Mouse (Mus musculus): Measurements from ENCODE around the gene Zfhx3. TPM values are rescaled to one million over a fixed set of nuclear protein-coding genes. Genes with fewer than 3 reads are reported as not detected.

The Zfhx3 gene
- total RNA-seq, 1 experiment from 2014 or later, result 2.3 TPM

DNA sequence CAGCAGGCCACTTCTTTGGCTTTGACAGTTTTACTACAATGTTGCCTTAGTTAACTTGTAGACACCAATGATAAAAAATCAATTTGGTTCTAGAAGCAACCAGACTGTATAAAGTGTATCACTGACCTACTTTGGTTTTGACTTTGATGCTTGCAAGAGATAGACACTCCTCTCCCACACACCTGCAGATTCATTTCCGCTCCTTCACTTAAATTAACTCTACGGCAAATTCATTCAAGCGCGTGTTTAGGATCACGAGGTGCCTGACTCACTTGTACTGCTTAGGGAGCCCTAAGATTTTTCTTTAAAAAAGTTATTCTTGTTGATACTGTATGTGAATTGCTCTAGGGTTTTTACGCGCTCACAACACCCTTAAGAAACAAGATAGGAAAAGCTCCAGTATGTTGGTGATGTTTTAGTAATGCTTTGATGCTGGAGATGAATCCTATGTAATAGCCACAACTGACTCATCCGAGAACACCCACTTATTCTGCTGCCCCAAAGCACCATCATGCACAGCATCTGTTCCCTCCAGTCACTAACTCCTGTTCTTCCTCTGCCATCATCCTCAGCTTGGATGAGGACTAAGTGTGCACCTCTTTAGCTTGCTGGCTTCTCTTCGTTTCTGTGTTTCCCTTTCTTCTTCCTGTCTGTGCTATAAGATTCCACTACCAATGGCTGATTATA, 1031.3 kb downstream of the Zfhx3 start:
- no peak for ATAC-seq (replicated peaks; ENCODE audit: insufficient number of reproducible peaks, low FRiP score, low TSS enrichment, poor library complexity, severe bottlenecking)

DNA sequence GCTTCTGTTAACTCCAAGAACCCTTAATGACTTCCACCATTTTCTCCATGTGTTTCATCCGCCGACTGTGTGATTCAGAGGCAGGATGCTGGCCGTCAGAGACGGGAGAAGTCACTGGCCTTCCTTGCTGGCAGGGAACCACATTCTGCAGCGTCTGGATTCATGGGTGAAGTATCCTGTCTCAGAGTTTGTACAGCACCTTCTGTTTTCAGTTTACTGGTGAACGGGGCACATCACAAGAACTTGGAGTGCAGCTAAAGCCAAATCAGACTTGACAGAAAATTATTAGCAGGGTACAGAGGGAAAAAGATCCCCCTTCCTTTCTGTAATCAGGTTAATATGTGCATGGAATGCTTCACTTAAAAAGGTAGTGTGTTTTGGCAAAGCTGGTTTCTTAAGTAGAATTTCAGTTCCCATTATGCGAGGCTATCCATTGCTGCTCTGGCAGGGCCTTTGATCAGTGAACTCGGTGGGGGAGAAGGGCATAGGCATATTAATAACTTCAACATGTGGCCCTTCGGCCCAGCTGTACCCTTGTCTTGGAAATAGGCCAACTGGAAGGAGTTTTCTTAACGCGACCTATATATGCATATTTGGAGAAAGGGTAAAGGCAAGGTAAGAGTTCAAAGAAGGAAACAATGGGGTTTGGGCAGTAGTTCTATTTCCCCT, 1035.4 kb downstream of the Zfhx3 start:
- no peak for ATAC-seq (replicated peaks; ENCODE audit: insufficient number of reproducible peaks, low FRiP score, low TSS enrichment, poor library complexity, severe bottlenecking)

DNA sequence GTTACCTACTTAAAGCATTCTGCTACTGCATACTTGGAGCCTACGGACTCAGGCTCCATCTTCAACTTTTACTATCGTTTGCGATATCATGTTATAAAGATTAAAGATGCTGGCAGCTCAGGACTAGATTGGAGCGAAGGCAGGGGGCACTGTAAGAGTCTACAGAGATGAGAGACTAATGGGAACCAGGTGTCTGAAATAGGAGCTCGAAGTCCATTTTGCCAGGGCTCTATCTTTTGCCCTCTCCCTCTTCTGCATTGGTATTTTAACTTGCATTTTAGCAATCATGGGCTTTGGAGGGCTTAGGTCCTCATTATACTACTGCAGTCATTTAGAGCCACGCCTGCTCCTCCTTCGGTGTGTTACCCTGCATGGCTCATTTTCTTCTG, 1035.9 kb downstream of the Zfhx3 start:
- ATAC-seq (replicated peaks; ENCODE audit: insufficient number of reproducible peaks, low FRiP score, low TSS enrichment, poor library complexity, severe bottlenecking), result no peak

DNA sequence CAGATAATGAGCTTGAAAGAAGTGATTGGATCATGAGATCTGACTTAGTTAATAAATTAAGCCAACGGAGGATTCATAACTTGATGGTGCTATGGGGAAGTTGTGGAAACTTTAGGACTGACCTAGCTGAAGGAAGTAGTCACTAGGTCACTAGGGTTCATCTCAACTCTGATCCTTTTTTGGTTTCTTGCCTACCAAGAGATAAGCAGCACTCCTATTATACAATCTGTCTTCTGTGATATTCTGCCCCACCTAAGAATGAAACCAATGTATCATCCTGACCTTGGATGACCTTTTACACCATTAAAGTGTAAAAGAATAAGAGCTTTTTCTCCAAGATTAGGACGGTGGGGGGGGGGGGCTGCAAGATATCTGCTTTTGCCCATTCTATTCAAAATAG, 1042.5 kb downstream of the Zfhx3 start:
- no peak for ATAC-seq (replicated peaks; ENCODE audit: insufficient number of reproducible peaks, low FRiP score, low TSS enrichment, poor library complexity, severe bottlenecking)

DNA sequence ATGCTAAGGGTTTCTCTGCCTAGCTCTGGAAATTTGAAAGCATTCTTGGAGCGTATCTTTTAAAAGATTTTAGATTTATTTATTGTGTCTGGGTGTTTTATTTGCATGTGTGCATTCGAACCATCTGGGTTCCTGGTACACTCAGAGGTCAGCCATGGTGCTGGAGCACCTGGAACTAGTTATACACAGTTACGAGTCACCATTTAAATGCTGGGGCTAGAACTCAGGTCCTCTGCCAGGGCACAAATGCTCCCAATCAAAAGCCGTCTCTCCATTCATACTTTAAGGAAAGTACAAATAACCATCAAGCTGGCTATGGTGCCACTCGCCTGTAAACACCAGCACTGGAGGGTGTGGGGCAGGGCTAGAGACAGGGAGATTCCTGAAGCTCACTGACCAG, 1047.4 kb downstream of the Zfhx3 start:
- no peak for ATAC-seq (replicated peaks; ENCODE audit: insufficient number of reproducible peaks, low FRiP score, low TSS enrichment, poor library complexity, severe bottlenecking)

DNA sequence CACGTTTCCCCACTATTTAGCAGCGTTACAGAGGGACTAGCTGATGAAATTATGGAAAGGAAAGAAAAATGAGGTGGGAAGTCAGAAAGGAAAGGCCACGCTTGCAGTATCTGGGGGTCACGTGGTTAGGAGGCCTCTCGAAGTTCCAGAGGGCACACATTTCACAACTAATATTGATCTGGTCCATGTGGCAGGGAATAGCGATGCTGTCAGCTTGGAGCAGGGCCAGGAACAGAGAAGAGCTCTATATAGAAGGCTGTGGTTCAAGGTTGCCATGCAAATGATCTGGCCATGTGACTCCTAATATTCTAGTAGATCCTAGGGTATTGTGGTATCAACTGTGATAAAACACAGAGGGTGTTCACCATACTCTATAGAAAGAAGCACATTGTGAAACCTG, 1048.1 kb downstream of the Zfhx3 start:
- no peak for ATAC-seq (replicated peaks; ENCODE audit: insufficient number of reproducible peaks, low FRiP score, low TSS enrichment, poor library complexity, severe bottlenecking)

DNA sequence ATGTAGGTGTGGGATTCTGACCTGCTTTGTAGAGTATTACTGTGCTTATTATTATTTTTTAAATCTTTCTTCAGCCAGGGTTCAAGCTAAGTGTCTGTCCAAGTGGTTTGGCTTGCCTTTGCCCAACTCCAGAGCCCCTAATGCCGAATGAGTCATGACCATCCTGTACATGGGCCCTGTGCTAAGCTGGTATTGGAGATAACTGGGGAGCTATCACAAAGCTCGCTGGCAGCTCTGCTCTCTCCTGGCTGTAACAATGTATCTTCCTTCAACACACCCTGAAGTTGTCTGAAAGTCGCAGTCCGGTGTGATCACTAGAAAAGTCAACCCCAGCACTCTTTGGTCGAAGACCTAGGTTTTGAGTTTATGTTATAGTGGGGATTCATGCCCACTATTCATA, 1049.0 kb downstream of the Zfhx3 start:
- no peak for ATAC-seq (replicated peaks; ENCODE audit: insufficient number of reproducible peaks, low FRiP score, low TSS enrichment, poor library complexity, severe bottlenecking)

DNA sequence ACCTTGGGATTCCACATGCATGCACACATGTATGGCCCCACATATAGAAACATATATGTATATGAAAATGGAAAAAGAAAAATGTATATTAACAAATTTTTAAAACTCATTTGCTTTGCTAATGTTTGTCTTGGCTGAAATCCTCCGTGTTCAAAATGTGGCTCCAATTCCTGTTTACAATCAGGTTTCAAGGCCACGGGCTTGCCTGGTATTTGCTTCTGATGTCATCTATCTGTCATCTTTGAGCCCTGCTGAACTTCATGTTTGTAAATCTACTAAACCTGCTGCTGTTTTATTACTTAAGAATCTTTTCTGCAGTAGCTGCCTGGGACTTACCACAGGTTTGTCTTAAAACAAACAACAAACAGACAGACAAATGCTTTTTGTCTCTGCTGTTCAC, 1051.3 kb downstream of the Zfhx3 start:
- no peak for ATAC-seq (replicated peaks; ENCODE audit: insufficient number of reproducible peaks, low FRiP score, low TSS enrichment, poor library complexity, severe bottlenecking)

DNA sequence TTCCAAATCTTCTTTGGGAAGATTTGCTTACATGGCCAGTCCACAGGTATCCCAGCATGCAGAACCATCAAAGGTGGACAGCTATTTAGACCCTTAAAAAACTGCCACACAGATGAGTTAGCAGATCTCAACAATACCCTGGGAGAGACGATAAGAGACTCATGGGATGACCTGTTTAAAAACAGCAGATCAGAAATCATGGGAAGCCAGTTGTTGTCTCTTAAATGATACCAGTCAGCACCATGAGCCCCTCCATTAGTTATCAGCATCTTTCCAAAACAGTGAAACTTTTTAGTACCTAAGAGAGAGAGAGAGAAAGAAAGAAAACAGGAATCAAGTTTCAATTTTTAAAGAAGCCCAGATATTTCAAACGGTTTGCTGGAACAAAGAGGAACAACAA, 1051.7 kb downstream of the Zfhx3 start:
- ATAC-seq (replicated peaks; ENCODE audit: insufficient number of reproducible peaks, low FRiP score, low TSS enrichment, poor library complexity, severe bottlenecking), result no peak

DNA sequence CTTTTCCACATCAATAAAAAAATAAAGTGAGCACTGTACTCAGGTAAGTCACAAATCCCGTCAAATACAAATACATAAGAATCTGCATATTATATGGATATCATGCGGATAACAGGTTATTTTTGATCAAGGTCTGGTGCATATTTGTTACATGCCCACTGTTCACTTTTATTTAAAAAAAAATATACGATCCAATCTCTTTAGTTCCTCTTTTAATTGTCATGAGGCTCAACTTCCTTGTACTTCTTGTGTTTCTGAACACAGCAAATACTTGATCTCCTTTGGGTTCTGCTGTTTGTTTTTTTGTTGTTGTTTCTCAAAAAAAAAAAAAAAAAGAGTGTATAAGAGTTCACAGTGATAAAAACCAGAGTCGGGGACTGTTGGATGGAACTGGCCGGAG, 1052.4 kb downstream of the Zfhx3 start:
- no peak for ATAC-seq (replicated peaks; ENCODE audit: insufficient number of reproducible peaks, low FRiP score, low TSS enrichment, poor library complexity, severe bottlenecking)

DNA sequence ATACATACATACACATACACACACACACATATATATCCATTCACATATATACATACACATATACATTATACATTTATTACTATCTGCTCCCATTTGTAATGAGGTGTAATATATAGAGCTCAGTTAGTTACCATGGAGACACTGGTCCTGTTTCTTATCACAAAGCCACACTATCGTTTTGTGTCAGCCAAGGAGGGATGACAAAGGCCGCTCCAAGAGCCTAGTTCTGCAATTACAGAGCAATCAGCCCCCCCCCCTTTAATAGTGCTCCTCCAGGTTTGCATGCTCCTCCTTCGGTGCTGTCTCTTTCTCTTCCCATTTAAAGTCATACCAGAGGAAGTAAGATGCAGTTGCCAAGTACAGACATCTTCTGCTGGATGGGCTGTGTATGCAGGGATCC, 1054.9 kb downstream of the Zfhx3 start:
- ATAC-seq (replicated peaks; ENCODE audit: insufficient number of reproducible peaks, low FRiP score, low TSS enrichment, poor library complexity, severe bottlenecking), result no peak

DNA sequence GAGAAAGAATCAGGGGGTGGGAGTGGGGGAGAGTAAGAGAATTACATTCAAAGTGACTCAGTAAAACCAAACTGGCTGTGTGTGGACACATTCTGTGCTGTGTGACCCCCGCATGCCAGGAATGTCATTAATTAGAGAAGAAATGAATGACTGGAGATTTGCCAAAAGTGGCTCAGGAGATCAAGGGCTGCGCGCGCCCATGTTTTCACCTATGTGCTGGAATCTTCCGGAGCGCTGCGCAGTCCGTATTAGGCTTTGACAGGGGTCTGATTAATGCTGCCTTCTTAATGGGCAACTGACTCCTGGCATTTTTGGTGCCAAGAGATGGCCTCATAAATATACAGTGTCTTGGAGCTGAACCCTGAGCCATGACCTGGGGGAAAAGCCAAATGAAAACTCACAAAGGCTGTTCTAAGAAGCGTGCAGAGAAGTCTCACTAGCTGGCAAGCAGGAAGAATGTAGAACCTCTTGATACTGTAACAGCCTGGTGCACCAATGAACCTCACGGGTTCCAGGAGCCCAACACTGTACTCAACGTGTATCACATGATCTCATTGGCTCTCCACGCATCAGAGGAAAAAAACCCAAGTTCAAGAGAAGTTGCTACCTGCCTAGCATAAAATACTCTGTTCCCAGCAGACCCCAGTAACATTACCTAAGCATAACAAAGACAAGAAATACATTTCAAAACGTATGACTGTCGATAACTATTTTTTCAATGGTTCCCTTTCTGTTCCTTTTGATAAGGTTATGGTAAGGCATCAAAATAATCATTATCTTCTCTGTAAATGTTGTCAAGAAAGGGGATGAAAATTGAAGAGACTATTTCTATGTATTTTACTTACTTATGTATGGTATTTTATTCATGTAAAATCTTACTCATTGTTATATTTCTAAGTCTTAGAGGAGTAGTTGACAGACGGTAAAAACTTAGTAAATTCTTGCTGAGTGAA, 1057.1 kb downstream of the Zfhx3 start:
- no peak for ATAC-seq (replicated peaks; ENCODE audit: insufficient number of reproducible peaks, low FRiP score, low TSS enrichment, poor library complexity, severe bottlenecking)

DNA sequence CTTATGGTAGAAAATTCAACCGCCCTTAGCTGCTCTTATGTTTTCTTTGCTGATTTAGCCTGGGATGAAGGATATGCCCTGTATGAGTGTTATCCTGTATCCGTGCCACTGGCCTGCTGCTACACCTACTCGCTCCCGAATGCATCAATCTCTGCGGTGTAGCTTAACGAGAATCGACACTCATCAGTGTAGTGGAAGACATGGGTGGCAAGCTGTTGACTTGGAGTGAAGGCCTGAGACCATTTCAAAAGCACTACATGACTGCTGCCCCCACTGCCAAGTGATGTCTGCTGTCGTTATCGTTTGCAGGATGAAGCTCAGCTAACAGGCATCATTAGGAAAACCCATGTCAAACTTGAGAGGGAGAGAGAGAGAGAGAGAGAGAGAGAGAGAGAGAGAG, 1058.6 kb downstream of the Zfhx3 start:
- no peak for ATAC-seq (replicated peaks; ENCODE audit: insufficient number of reproducible peaks, low FRiP score, low TSS enrichment, poor library complexity, severe bottlenecking)

DNA sequence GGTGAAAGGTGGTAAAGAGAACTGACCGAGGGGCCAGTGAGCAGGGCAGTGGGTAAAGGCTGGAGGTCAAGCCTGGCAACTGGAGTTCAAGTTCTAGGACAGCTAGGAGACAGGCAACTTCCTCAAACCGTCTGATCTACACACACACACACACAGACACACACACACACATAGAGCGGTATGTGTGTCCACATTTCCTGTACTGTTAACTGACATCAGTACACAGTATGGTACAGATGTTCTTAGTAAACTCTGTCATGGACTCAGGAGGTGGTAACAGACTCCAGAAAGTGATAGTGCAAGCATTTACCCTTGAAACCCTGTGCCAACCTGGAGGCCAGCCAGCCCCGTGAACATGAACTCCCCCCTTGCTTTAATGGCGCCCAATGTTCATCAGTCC, 1059.5 kb downstream of the Zfhx3 start:
- ATAC-seq (replicated peaks; ENCODE audit: insufficient number of reproducible peaks, low FRiP score, low TSS enrichment, poor library complexity, severe bottlenecking), result no peak

DNA sequence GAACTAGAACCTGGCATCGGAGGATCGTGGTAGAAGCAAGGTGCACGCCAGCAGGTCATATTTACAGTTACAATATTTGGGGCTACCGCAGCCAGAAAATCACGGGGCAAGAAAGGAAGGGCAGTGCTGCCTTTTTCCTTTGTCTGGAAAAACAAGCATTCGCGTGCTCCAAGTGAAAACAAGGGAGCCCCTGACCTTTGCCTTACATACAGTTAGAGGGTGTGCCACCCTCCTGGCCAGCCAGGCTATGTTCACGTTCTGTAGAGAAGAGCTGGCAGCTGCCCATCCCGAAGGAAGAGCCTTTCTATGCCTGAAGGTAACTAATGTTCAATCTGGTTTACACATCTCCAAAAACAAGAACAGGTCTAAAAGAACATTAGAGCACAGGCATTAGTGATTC, 1064.5 kb downstream of the Zfhx3 start:
- ATAC-seq (replicated peaks; ENCODE audit: insufficient number of reproducible peaks, low FRiP score, low TSS enrichment, poor library complexity, severe bottlenecking), result no peak

Measured in monocyte, adult 5-6 weeks (primary cell).